Mouse (Mus musculus) hindbrain, postnatal 0 days (tissue): ENCODE measurements at regions not wholly inside any gene's neighbourhood (a gene's known extent, or its start where the extent isn't known, plus 50 kb on each side); places are given as distances from the start of the nearest gene placed in this dataset.

Experiments
- ATAC-seq: fragments of 200-750 bp; cut with Nextera tagmentation; 2 replicates; pipeline ENCODE4 v1.8.0; 2017; ENCODE audit warnings: mild to moderate bottlenecking, moderate TSS enrichment, moderate library complexity
- DNase-seq: peaks from one replicate; pipeline ENCODE4 v3.0.0-alpha.2; 2015; ENCODE audit warnings: low spot score
- H3K27ac ChIP-seq: fragments of 300-500 bp; sonication (generic); 2 replicates; pipeline ENCODE4 v1.5.1; 2014; ENCODE audit warnings: mild to moderate bottlenecking
- H3K27me3 ChIP-seq: fragments of 300-500 bp; sonication (generic); 2 replicates; pipeline ENCODE4 v1.6.1; 2014; ENCODE audit warnings: low read length, mixed read lengths; ENCODE audit not compliant: insufficient read depth
- H3K36me3 ChIP-seq: fragments of 300-500 bp; sonication (generic); 2 replicates; pipeline ENCODE4 v1.6.1; 2014; ENCODE audit warnings: low read length, mixed read lengths; ENCODE audit not compliant: insufficient read depth
- H3K4me1 ChIP-seq: fragments of 300-500 bp; sonication (generic); 2 replicates; pipeline ENCODE4 v1.6.1; 2014; ENCODE audit warnings: antibody characterized with exemption, low read length, mixed read lengths; ENCODE audit not compliant: insufficient read depth
- H3K4me2 ChIP-seq: fragments of 300-500 bp; sonication (generic); 2 replicates; pipeline ENCODE4 v1.6.1; 2014; ENCODE audit warnings: low read depth, mild to moderate bottlenecking, low read length, moderate library complexity, mixed read lengths
- H3K4me3 ChIP-seq: fragments of 300-500 bp; sonication (generic); 2 replicates; pipeline ENCODE4 v1.5.1; 2014; ENCODE audit warnings: low read length
- H3K9ac ChIP-seq: fragments of 300-500 bp; sonication (generic); replicated peaks from 2 replicates; pipeline ENCODE4 v1.6.1; 2014; ENCODE audit warnings: mild to moderate bottlenecking, low read length, moderate library complexity, mixed read lengths
- H3K9me3 ChIP-seq: fragments of 300-500 bp; sonication (generic); 2 replicates; pipeline ENCODE4 v1.6.1; 2016; ENCODE audit warnings: low read length, mixed read lengths
- CTCF ChIP-seq: IDR thresholded peaks from 2 replicates; pipeline ENCODE4 v1.5.1; 2016; ENCODE audit warnings: antibody characterized with exemption, control low read depth, low read depth
- WGBS: fragments of 180-500 bp; shearing (Covaris S2); extraction: QIAGEN DNeasy Blood & Tissue Kit; methylation state at CpG from one replicate; pipeline ENCODE4 v1.1.7; 2014; 5-methylcytosine and 5-hydroxymethylcytosine counted together

GRCm38 (mm10) chr7:93936925-93937324, 857.3 kb downstream of the Fam181b start:
- Histone ChIP-seq H3K4me2 (no peak overlapping the region), H3K27ac (no peak overlapping the region), H3K27me3 (no peaks in the 10 kb centered on the region), H3K9ac (no peak overlapping the region), H3K4me3 (no peak overlapping the region), H3K4me1 (no peaks in the 10 kb centered on the region), H3K9me3 (no peaks in the 10 kb centered on the region), H3K36me3 (no peaks in the 10 kb centered on the region)
- ATAC-seq, result no peak
- WGBS, result 76% methylated on average over 3 of the region's 3 CpGs
- TF ChIP-seq CTCF, result no peak
- DNase-seq, result no peak

- no peak for TF ChIP-seq CTCF
- no peak overlapping the region for H3K4me3 ChIP-seq
- no peaks in the 10 kb centered on the region for H3K9me3 ChIP-seq
- 73% methylated on average over 3 of the region's 3 CpGs for WGBS
- no peaks in the 10 kb centered on the region for H3K27me3 ChIP-seq
- no peak overlapping the region for H3K9ac ChIP-seq
- ATAC-seq (no peak), DNase-seq (no peak)
- H3K36me3 ChIP-seq, result no peaks in the 10 kb centered on the region
- H3K4me1 ChIP-seq, result no peaks in the 10 kb centered on the region
- no peak overlapping the region for H3K27ac ChIP-seq
- no peak overlapping the region for H3K4me2 ChIP-seq
Observed at GRCm38 (mm10) chr7:93982103-93982502, 902.4 kb downstream of the Fam181b start.

- no peak for DNase-seq
Observed at GRCm38 (mm10) chr7:94002780-94003179, 923.1 kb downstream of the Fam181b start.

GRCm38 (mm10) chr7:94042466-94043030, 962.9 kb downstream of the Fam181b start:
- no peaks in the 10 kb centered on the region for H3K4me1 ChIP-seq
- H3K27me3 ChIP-seq, result no peaks in the 10 kb centered on the region
- no peaks in the 10 kb centered on the region for H3K9me3 ChIP-seq
- 3% methylated on average over 11 of the region's 11 CpGs for WGBS
- ATAC-seq, result peak; percentile 89
- H3K9ac ChIP-seq, result peak overlapping the region; percentile 28
- no peak overlapping the region for H3K27ac ChIP-seq
- peak overlapping the region; percentile 66 for H3K4me2 ChIP-seq
- H3K4me3 ChIP-seq, result peak overlapping the region; percentile 41
- peak; percentile 72 for DNase-seq
- no peak for TF ChIP-seq CTCF
- H3K36me3 ChIP-seq, result no peaks in the 10 kb centered on the region

More at GRCm38 (mm10) chr7:94002780-94003179, 923.1 kb downstream of the Fam181b start:
- no peak overlapping the region for H3K4me3 ChIP-seq
- no peaks in the 10 kb centered on the region for H3K27me3 ChIP-seq
- no peaks in the 10 kb centered on the region for H3K36me3 ChIP-seq
- no peak for ATAC-seq
- H3K9me3 ChIP-seq, result no peaks in the 10 kb centered on the region
- TF ChIP-seq CTCF, result no peak
- H3K9ac ChIP-seq, result no peak overlapping the region
- 71% methylated on average over 1 of the region's 1 CpGs for WGBS
- no peak overlapping the region for H3K27ac ChIP-seq
- no peaks in the 10 kb centered on the region for H3K4me1 ChIP-seq
- no peak overlapping the region for H3K4me2 ChIP-seq

- no peak for TF ChIP-seq CTCF
- DNase-seq (no peak), ATAC-seq (no peak)
- WGBS, result 54% methylated on average over 2 of the region's 2 CpGs
- no peaks in the 10 kb centered on the region for H3K4me1 ChIP-seq
- H3K4me2 ChIP-seq, result no peak overlapping the region
- H3K27ac ChIP-seq, result no peak overlapping the region
- no peaks in the 10 kb centered on the region for H3K27me3 ChIP-seq
- no peaks in the 10 kb centered on the region for H3K9me3 ChIP-seq
- no peaks in the 10 kb centered on the region for H3K36me3 ChIP-seq
- H3K4me3 ChIP-seq, result no peak overlapping the region
- H3K9ac ChIP-seq, result no peak overlapping the region
Observed at GRCm38 (mm10) chr7:94045428-94045827, 965.8 kb downstream of the Fam181b start.

- H3K4me2 ChIP-seq, result no peak overlapping the region
Observed at GRCm38 (mm10) chr7:94046029-94046428, 966.4 kb downstream of the Fam181b start.

GRCm38 (mm10) chr7:94061814-94062545, 982.3 kb downstream of the Fam181b start:
- DNase-seq (no peak), ATAC-seq (no peak)
- Histone ChIP-seq H3K27me3 (no peaks in the 10 kb centered on the region), H3K27ac (no peak overlapping the region), H3K4me1 (no peaks in the 10 kb centered on the region), H3K36me3 (no peaks in the 10 kb centered on the region), H3K9ac (no peak overlapping the region), H3K4me3 (no peak overlapping the region), H3K4me2 (no peak overlapping the region), H3K9me3 (no peaks in the 10 kb centered on the region)
- WGBS, result 71% methylated on average over 3 of the region's 3 CpGs
- no peak for TF ChIP-seq CTCF

More at GRCm38 (mm10) chr7:94046029-94046428, 966.4 kb downstream of the Fam181b start:
- H3K4me1 ChIP-seq, result no peaks in the 10 kb centered on the region
- WGBS, result 14% methylated on average over 1 of the region's 1 CpGs
- H3K27ac ChIP-seq, result no peak overlapping the region
- ATAC-seq (no peak), DNase-seq (peak; percentile 64)
- H3K36me3 ChIP-seq, result no peaks in the 10 kb centered on the region
- H3K9me3 ChIP-seq, result no peaks in the 10 kb centered on the region
- no peak overlapping the region for H3K9ac ChIP-seq
- no peak overlapping the region for H3K4me3 ChIP-seq
- TF ChIP-seq CTCF, result peak; percentile 72
- no peaks in the 10 kb centered on the region for H3K27me3 ChIP-seq
